Mouse (Mus musculus) midbrain, embryonic 12.5 days (tissue): ENCODE measurements at regions not wholly inside any gene's neighbourhood (a gene's known extent, or its start where the extent isn't known, plus 50 kb on each side); places are given as distances from the start of the nearest gene placed in this dataset.
"Not testable (repeated sequence)": the region's sequence is repeated elsewhere in the genome, so short reads cannot be mapped to it uniquely, and the experiment has no call there.

Experiments
- ATAC-seq: fragments of 200-750 bp; cut with Nextera tagmentation; 2 replicates; pipeline ENCODE4 v1.8.0; 2017; ENCODE audit warnings: low read depth, moderate TSS enrichment, moderate library complexity; ENCODE audit not compliant: low FRiP score
- H3K27ac ChIP-seq: fragments of 300-500 bp; sonication (generic); replicated peaks from 2 replicates; pipeline ENCODE4 v1.5.1; 2016; ENCODE audit warnings: mild to moderate bottlenecking
- H3K27me3 ChIP-seq: fragments of 300-500 bp; sonication (generic); 2 replicates; pipeline ENCODE4 v1.6.1; 2016; ENCODE audit warnings: mild to moderate bottlenecking
- H3K36me3 ChIP-seq: fragments of 300-500 bp; sonication (generic); 2 replicates; pipeline ENCODE4 v1.6.1; 2016
- H3K4me1 ChIP-seq: fragments of 300-500 bp; sonication (generic); 2 replicates; pipeline ENCODE4 v1.6.1; 2016
- H3K4me2 ChIP-seq: fragments of 300-500 bp; sonication (generic); replicated peaks from 2 replicates; pipeline ENCODE4 v1.6.1; 2016; ENCODE audit warnings: mild to moderate bottlenecking, moderate library complexity
- H3K4me3 ChIP-seq: fragments of 300-500 bp; sonication (generic); 2 replicates; pipeline ENCODE4 v1.5.1; 2016; ENCODE audit warnings: mild to moderate bottlenecking
- H3K9ac ChIP-seq: fragments of 300-500 bp; sonication (generic); replicated peaks from 2 replicates; pipeline ENCODE4 v1.6.1; 2016; ENCODE audit warnings: mild to moderate bottlenecking, moderate library complexity
- H3K9me3 ChIP-seq: fragments of 300-500 bp; sonication (generic); 2 replicates; pipeline ENCODE4 v1.6.1; 2016; ENCODE audit warnings: mild to moderate bottlenecking
- WGBS: fragments of 180-500 bp; shearing (Covaris S2); methylation state at CpG from one replicate; pipeline ENCODE4 v1.1.7; 2016; 5-methylcytosine and 5-hydroxymethylcytosine counted together

- Histone ChIP-seq H3K4me3 (no peak overlapping the region), H3K36me3 (no peaks in the 10 kb centered on the region), H3K27ac (no peak overlapping the region), H3K4me1 (no peaks in the 10 kb centered on the region), H3K9me3 (no peaks in the 10 kb centered on the region), H3K4me2 (no peak overlapping the region), H3K9ac (no peak overlapping the region), H3K27me3 (no peaks in the 10 kb centered on the region)
- ATAC-seq, result no peak
- 97% methylated on average over 1 of the region's 1 CpGs for WGBS
Measured at GRCm38 (mm10) chr17:62161457-62161856, 719.7 kb downstream of the Efna5 start.

- Histone ChIP-seq H3K4me3 (no peak overlapping the region), H3K36me3 (no peaks in the 10 kb centered on the region), H3K9me3 (no peaks in the 10 kb centered on the region), H3K9ac (no peak overlapping the region), H3K4me2 (no peak overlapping the region), H3K27ac (no peak overlapping the region), H3K27me3 (no peaks in the 10 kb centered on the region), H3K4me1 (no peaks in the 10 kb centered on the region)
- 73% methylated on average over 2 of the region's 2 CpGs for WGBS
- ATAC-seq, result no peak
Measured at GRCm38 (mm10) chr17:62160301-62160700, 720.8 kb downstream of the Efna5 start.

- ATAC-seq, result no peak
- Histone ChIP-seq H3K27ac (no peak overlapping the region), H3K4me1 (no peaks in the 10 kb centered on the region), H3K4me3 (no peak overlapping the region), H3K4me2 (no peak overlapping the region), H3K9ac (no peak overlapping the region), H3K36me3 (no peaks in the 10 kb centered on the region), H3K9me3 (no peaks in the 10 kb centered on the region), H3K27me3 (no peaks in the 10 kb centered on the region)
- WGBS, result 79% methylated on average over 3 of the region's 3 CpGs
Measured at GRCm38 (mm10) chr17:62135050-62135449, 746.1 kb downstream of the Efna5 start.

- not testable (repeated sequence) for H3K4me1 ChIP-seq, H3K9ac ChIP-seq, H3K4me3 ChIP-seq, H3K27ac ChIP-seq, H3K36me3 ChIP-seq, H3K27me3 ChIP-seq, ATAC-seq, H3K9me3 ChIP-seq, H3K4me2 ChIP-seq
- WGBS, result 98% methylated on average over 3 of the region's 3 CpGs
Measured at GRCm38 (mm10) chr17:62111703-62112102, 769.4 kb downstream of the Efna5 start.

- H3K4me3 ChIP-seq, result no peak overlapping the region
- H3K4me2 ChIP-seq, result no peak overlapping the region
- H3K9ac ChIP-seq, result no peak overlapping the region
- 0 out of 2 replicates have a peak, but pooled peaks cover 2% of the 10 kb centered on the region for H3K9me3 ChIP-seq
- H3K27me3 ChIP-seq, result no peaks in the 10 kb centered on the region
- H3K4me1 ChIP-seq, result no peaks in the 10 kb centered on the region
- no peak for ATAC-seq
- H3K27ac ChIP-seq, result no peak overlapping the region
- no peaks in the 10 kb centered on the region for H3K36me3 ChIP-seq
Measured at GRCm38 (mm10) chr17:62109052-62109451, 772.1 kb downstream of the Efna5 start.

GRCm38 (mm10) chr17:62083281-62083680 is 797.8 kb downstream of the Efna5 start:
- Histone ChIP-seq H3K4me2 (no peak overlapping the region), H3K9me3 (no peaks in the 10 kb centered on the region), H3K36me3 (no peaks in the 10 kb centered on the region), H3K4me1 (no peaks in the 10 kb centered on the region), H3K27me3 (no peaks in the 10 kb centered on the region), H3K9ac (no peak overlapping the region), H3K4me3 (no peak overlapping the region), H3K27ac (no peak overlapping the region)
- 70% methylated on average over 4 of the region's 4 CpGs for WGBS
- no peak for ATAC-seq

- ATAC-seq, result no peak
- WGBS, result 73% methylated on average over 7 of the region's 7 CpGs
Measured at GRCm38 (mm10) chr17:62077604-62078003, 803.5 kb downstream of the Efna5 start.

GRCm38 (mm10) chr17:62064939-62065338 is 816.2 kb downstream of the Efna5 start:
- WGBS, result 95% methylated on average over 1 of the region's 1 CpGs
- Histone ChIP-seq H3K9me3 (no peaks in the 10 kb centered on the region), H3K4me2 (no peak overlapping the region), H3K4me1 (no peaks in the 10 kb centered on the region), H3K27ac (no peak overlapping the region), H3K36me3 (no peaks in the 10 kb centered on the region), H3K4me3 (no peak overlapping the region), H3K27me3 (no peaks in the 10 kb centered on the region), H3K9ac (no peak overlapping the region)
- ATAC-seq, result no peak

More at GRCm38 (mm10) chr17:62077604-62078003, 803.5 kb downstream of the Efna5 start:
- Histone ChIP-seq H3K4me1 (no peaks in the 10 kb centered on the region), H3K9ac (no peak overlapping the region), H3K9me3 (no peaks in the 10 kb centered on the region), H3K27ac (no peak overlapping the region), H3K27me3 (no peaks in the 10 kb centered on the region), H3K4me3 (no peak overlapping the region), H3K4me2 (no peak overlapping the region), H3K36me3 (no peaks in the 10 kb centered on the region)

GRCm38 (mm10) chr17:62058016-62058415 is 823.1 kb downstream of the Efna5 start:
- Histone ChIP-seq H3K4me2 (no peak overlapping the region), H3K9ac (no peak overlapping the region), H3K4me1 (no peaks in the 10 kb centered on the region), H3K36me3 (no peaks in the 10 kb centered on the region), H3K4me3 (no peak overlapping the region), H3K9me3 (no peaks in the 10 kb centered on the region), H3K27ac (no peak overlapping the region), H3K27me3 (no peaks in the 10 kb centered on the region)
- 82% methylated on average over 3 of the region's 3 CpGs for WGBS
- no peak for ATAC-seq

GRCm38 (mm10) chr17:62054801-62055200 is 826.3 kb downstream of the Efna5 start:
- no peak overlapping the region for H3K4me2 ChIP-seq
- no peak overlapping the region for H3K27ac ChIP-seq
- no peaks in the 10 kb centered on the region for H3K27me3 ChIP-seq
- no peak overlapping the region for H3K4me3 ChIP-seq
- ATAC-seq, result no peak
- H3K9me3 ChIP-seq, result no peaks in the 10 kb centered on the region
- 67% methylated on average over 6 of the region's 6 CpGs for WGBS
- H3K4me1 ChIP-seq, result no peaks in the 10 kb centered on the region
- no peak overlapping the region for H3K9ac ChIP-seq
- H3K36me3 ChIP-seq, result no peaks in the 10 kb centered on the region

GRCm38 (mm10) chr17:62048989-62049388 is 832.1 kb downstream of the Efna5 start:
- no peak for ATAC-seq
- no peaks in the 10 kb centered on the region for H3K27me3 ChIP-seq
- H3K36me3 ChIP-seq, result no peaks in the 10 kb centered on the region
- no peak overlapping the region for H3K9ac ChIP-seq
- H3K4me2 ChIP-seq, result no peak overlapping the region
- no peaks in the 10 kb centered on the region for H3K9me3 ChIP-seq
- H3K4me3 ChIP-seq, result no peak overlapping the region
- 81% methylated on average over 3 of the region's 3 CpGs for WGBS
- no peak overlapping the region for H3K27ac ChIP-seq
- no peaks in the 10 kb centered on the region for H3K4me1 ChIP-seq

GRCm38 (mm10) chr17:62030614-62031013 is 850.5 kb downstream of the Efna5 start:
- no peaks in the 10 kb centered on the region for H3K27me3 ChIP-seq
- H3K36me3 ChIP-seq, result no peaks in the 10 kb centered on the region
- no peaks in the 10 kb centered on the region for H3K4me1 ChIP-seq
- ATAC-seq, result no peak
- H3K4me2 ChIP-seq, result no peak overlapping the region
- H3K9ac ChIP-seq, result no peak overlapping the region
- WGBS, result 59% methylated on average over 1 of the region's 1 CpGs
- no peak overlapping the region for H3K27ac ChIP-seq
- no peaks in the 10 kb centered on the region for H3K9me3 ChIP-seq
- no peak overlapping the region for H3K4me3 ChIP-seq
